Mouse (Mus musculus) thymus, adult 2 months (tissue): ENCODE results near the gene Dcdc2c.

ENCODE experiments used
- CTCF ChIP-seq: fragments of 200-500 bp; IDR thresholded peaks from 2 replicates; pipeline ENCODE4 v1.5.1; 2012; ENCODE audit warnings: mild to moderate bottlenecking, control low read depth, low read length, moderate library complexity, borderline replicate concordance; ENCODE audit not compliant: control insufficient read depth, poor library complexity, insufficient read depth; ENCODE audit errors: extremely low read depth
- POLR2A ChIP-seq: fragments of 200-500 bp; IDR thresholded peaks from 2 replicates; pipeline ENCODE4 v1.6.1; 2012; ENCODE audit warnings: mild to moderate bottlenecking, low read length, control low read depth, moderate library complexity; ENCODE audit not compliant: control insufficient read depth, poor library complexity, insufficient read depth; ENCODE audit errors: extremely low read depth

DNA sequence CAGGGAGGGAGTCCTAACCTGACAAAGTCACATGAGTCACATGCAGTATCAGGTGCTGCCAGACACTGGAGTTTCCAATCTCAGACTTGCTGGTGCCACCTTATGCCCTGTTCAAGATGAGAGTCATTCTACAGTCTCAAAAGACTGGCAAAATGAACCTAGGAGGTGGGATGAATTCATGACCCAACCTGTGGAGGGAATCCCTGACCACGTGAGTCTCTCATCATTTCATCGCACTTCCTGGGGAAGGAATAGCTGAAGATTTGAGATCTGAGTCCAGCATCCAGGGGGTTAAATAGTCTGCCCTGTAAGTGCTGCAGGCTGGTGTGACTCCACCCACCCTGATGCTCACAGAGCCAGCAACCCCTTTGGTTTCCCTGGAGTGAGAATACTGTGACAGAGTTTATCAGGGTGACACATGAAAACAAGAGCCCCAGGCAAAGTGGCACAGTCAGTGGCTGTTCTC is 46.4 kb upstream of the Dcdc2c start:
- no peak for TF ChIP-seq POLR2A
- TF ChIP-seq CTCF, result no peak
